Mouse (Mus musculus): ENCODE data around the gene Lin7b.

DNA sequence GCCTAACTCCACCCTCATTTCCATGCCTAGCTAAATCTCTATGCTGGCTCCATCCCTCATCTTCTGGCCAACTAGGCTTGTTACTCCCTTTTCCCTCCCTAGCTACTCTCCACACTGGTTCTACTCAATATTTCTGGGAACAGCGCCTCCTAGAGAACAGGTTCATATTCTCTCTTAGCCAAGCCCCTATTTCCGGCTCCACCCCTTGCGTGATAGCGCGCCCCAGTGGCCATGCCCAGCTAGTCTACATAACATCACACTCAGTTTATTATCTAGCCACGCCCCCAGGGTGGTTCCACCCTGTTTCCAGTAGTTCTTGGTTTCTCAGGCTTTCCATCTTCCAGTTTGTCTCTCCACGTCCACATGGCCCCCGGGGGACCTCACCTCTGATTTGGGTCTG lies 29.1 kb downstream of the Lin7b start:
- no peak for TF ChIP-seq POLR2A (IDR thresholded peaks at IDR 0.05; ENCODE audit: borderline replicate concordance, extremely low read depth, low read depth, low read length)
- TF ChIP-seq CTCF (IDR thresholded peaks at IDR 0.05; ENCODE audit: insufficient read depth, low read length): peak; percentile 47; the same call in 1 of the 2 replicates

Measured in lung, adult 2 months (tissue).